Mouse (Mus musculus) cerebellum, adult 18-20 months (tissue): Measurements from ENCODE around the gene Grhpr.
"Not testable (repeated sequence)": the region's sequence is repeated elsewhere in the genome, so short reads cannot be mapped to it uniquely, and the experiment has no call there.

Experiments
- DNase-seq, 2 experiments: peaks; one replicate each; pipeline ENCODE4 v3.0.0; 2021

Gene Grhpr

GRCm38 (mm10) chr4:44976026-44976615 is 5.1 kb upstream of the Grhpr start:
- DNase-seq = no peak

GRCm38 (mm10) chr4:44976921-44977710 is 4.1 kb upstream of the Grhpr start:
- DNase-seq = no peak

- no peak for DNase-seq
These were observed 3.0 kb upstream of the Grhpr start for GRCm38 (mm10) chr4:44978175-44978574.

- DNase-seq = no peak
These were observed 1.3 kb upstream of the Grhpr start for GRCm38 (mm10) chr4:44979794-44980338.

GRCm38 (mm10) chr4:44981974-44982287 is 736 bp downstream of the Grhpr start:
- DNase-seq = peak in 1 of 2 experiments; percentile 36

GRCm38 (mm10) chr4:44982440-44983130 is 1.4 kb downstream of the Grhpr start:
- DNase-seq = peak; percentile 32 to 43

GRCm38 (mm10) chr4:44983131-44983740 is 2.0 kb downstream of the Grhpr start:
- DNase-seq = no peak

- no peak for DNase-seq
These were observed 9.4 kb downstream of the Grhpr start for GRCm38 (mm10) chr4:44990560-44990959.

GRCm38 (mm10) chr4:44992330-44992729 is 11.1 kb downstream of the Grhpr start:
- not testable (repeated sequence) for DNase-seq

GRCm38 (mm10) chr4:44993179-44993578 is 12.0 kb downstream of the Grhpr start:
- not testable (repeated sequence) for DNase-seq

GRCm38 (mm10) chr4:44993847-44994246 is 12.7 kb downstream of the Grhpr start:
- no peak for DNase-seq

- no peak for DNase-seq
These were observed 13.6 kb downstream of the Grhpr start for GRCm38 (mm10) chr4:44994776-44995175.

GRCm38 (mm10) chr4:44998071-44998470 is 16.9 kb downstream of the Grhpr start:
- no peak for DNase-seq

GRCm38 (mm10) chr4:45000001-45000400 is 18.8 kb downstream of the Grhpr start:
- no peak for DNase-seq

- no peak for DNase-seq
These were observed 24.3 kb downstream of the Grhpr start for GRCm38 (mm10) chr4:45005452-45005851.

GRCm38 (mm10) chr4:45010806-45011415 is 29.7 kb downstream of the Grhpr start:
- DNase-seq = peak; percentile 26 to 37

- DNase-seq = no peak
These were observed 30.4 kb downstream of the Grhpr start for GRCm38 (mm10) chr4:45011581-45012104.

GRCm38 (mm10) chr4:45012105-45012975 is 31.1 kb downstream of the Grhpr start, which contains the start of gene Zbtb5:
TSS of gene Zbtb5 (minus strand) at chr4:45012412.
- peak; percentile 99 to 100 for DNase-seq

- no peak for DNase-seq
These were observed 31.8 kb downstream of the Grhpr start for GRCm38 (mm10) chr4:45013031-45013431.

GRCm38 (mm10) chr4:45013537-45013936 is 32.3 kb downstream of the Grhpr start:
- no peak for DNase-seq

- DNase-seq = peak; percentile 53 to 67
These were observed 34.4 kb downstream of the Grhpr start for GRCm38 (mm10) chr4:45015615-45016014.
